ENCODE assay signal across 9 mouse cellular contexts in the genomic region with DNA sequence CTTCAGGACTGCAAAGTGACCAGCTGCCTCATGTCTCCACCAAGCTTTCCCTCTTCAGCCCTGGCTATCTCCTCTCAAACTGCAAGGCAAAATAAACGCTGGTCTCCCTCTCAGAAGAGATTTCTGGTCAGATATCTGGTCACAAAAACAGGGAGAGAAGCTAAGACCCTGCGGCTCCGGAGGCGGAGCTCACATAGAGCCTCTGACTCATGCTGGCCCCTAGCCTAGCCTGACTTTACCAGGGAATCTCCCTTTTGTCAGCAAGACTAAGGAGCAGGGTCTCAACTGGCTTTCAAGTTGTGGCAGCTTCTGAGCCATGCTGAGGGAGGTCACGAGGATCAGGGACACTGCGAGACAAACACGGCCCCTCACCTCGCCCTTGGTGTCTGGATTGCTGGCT. TPM values are rescaled to one million over a fixed set of nuclear protein-coding genes. Genes with fewer than 3 reads are reported as not detected.
DNase-seq lines count a peak whose midpoint lies in the region; ATAC-seq and TF ChIP-seq lines count a peak whose summit lies in the region.
"Had no signal": no experiment of that assay in that cellular context is flagged by ENCODE, and none has a peak within 500 bp of the region (broad histone marks: within the 10 kb centered on the region; RNA-seq: fewer than 3 reads in every experiment).

No protein-coding gene starts in this region.

- no peak overlapping the region for H3K9ac ChIP-seq in intestine, embryonic 15.5 days
- H3K9ac ChIP-seq in intestine, postnatal 0 days (ENCODE audit: low read depth, low read length) = no peak overlapping the region
- H3K9ac ChIP-seq in hindbrain, embryonic 16.5 days (ENCODE audit: low read depth, low read length) = no peak overlapping the region
- H3K9ac ChIP-seq in midbrain, embryonic 11.5 days (ENCODE audit: low read length) = 0 out of 2 replicates have a peak overlapping the region, but pooled peaks have one; percentile 16

- no peak for TF ChIP-seq CTCF in intestine, postnatal 0 days (IDR thresholded peaks at IDR 0.05; ENCODE audit: low read depth)
- TF ChIP-seq CTCF in layer of hippocampus, adult 2 months (conservative IDR thresholded peaks at IDR 0.05) = no peak

- 0 out of 2 replicates have a peak, but pooled peaks cover 1% of the 10 kb centered on the region for H3K4me1 ChIP-seq in intestine, embryonic 15.5 days (replicated peaks)
- 0 out of 2 replicates have a peak, but pooled peaks cover 3% of the 10 kb centered on the region for H3K4me1 ChIP-seq in intestine, postnatal 0 days (replicated peaks; ENCODE audit: control insufficient read depth, insufficient read depth, low read length)
- H3K4me1 ChIP-seq in embryonic facial prominence, embryonic 10.5 days = peaks cover 16% of the 10 kb centered on the region
- no peaks in the 10 kb centered on the region; the same call in 1 of the 2 replicates for H3K4me1 ChIP-seq in hindbrain, embryonic 16.5 days (ENCODE audit: control insufficient read depth, insufficient read depth, low read depth, low read length)
- H3K4me1 ChIP-seq in midbrain, embryonic 11.5 days (ENCODE audit: control insufficient read depth, insufficient read depth, low read length) = peaks cover 8% of the 10 kb centered on the region; the same call in 1 of the 2 replicates

- no peak for DNase-seq in embryonic facial prominence, embryonic 10.5 days (ENCODE audit: low spot score)
- peak; percentile 87 for DNase-seq in midbrain, embryonic 11.5 days (ENCODE audit: low spot score, missing footprints)
- no peak for DNase-seq in layer of hippocampus, adult 18-20 months (ENCODE audit: low spot score in 2 of 2)
- DNase-seq in layer of hippocampus, adult 2 months (ENCODE audit: low spot score in 2 of 2) = no peak

- no peak overlapping the region for H3K4me3 ChIP-seq in intestine, embryonic 15.5 days (replicated peaks)
- no peak overlapping the region for H3K4me3 ChIP-seq in intestine, postnatal 0 days (ENCODE audit: low read depth, low read length)
- no peak overlapping the region for H3K4me3 ChIP-seq in embryonic facial prominence, embryonic 10.5 days
- H3K4me3 ChIP-seq in hindbrain, embryonic 16.5 days (ENCODE audit: low read length) = no peak overlapping the region
- H3K4me3 ChIP-seq in midbrain, embryonic 11.5 days (ENCODE audit: low read depth, low read length) = no peak overlapping the region
- no peak overlapping the region for H3K4me3 ChIP-seq in layer of hippocampus, adult 2 months

- 53% methylated on average over 8 of the region's 8 CpGs for WGBS in intestine, embryonic 15.5 days
- WGBS in intestine, postnatal 0 days = 52% methylated on average over 8 of the region's 8 CpGs
- WGBS in embryonic facial prominence, embryonic 10.5 days = 58% methylated on average over 8 of the region's 8 CpGs
- WGBS in hindbrain, embryonic 16.5 days = 40% methylated on average over 8 of the region's 8 CpGs
- WGBS in midbrain, embryonic 11.5 days = 33% methylated on average over 8 of the region's 8 CpGs

- 0 out of 2 replicates have a peak overlapping the region, but pooled peaks have one; percentile 1 for H3K4me2 ChIP-seq in intestine, embryonic 15.5 days (replicated peaks)
- H3K4me2 ChIP-seq in intestine, postnatal 0 days (replicated peaks; ENCODE audit: low read depth) = no peak overlapping the region
- peak overlapping the region; percentile 22; the same call in 1 of the 2 replicates for H3K4me2 ChIP-seq in hindbrain, embryonic 16.5 days (ENCODE audit: low read length)
- no peak overlapping the region for H3K4me2 ChIP-seq in midbrain, embryonic 11.5 days

- H3K9me3 ChIP-seq in intestine, embryonic 15.5 days = no peaks in the 10 kb centered on the region
- no peaks in the 10 kb centered on the region for H3K9me3 ChIP-seq in intestine, postnatal 0 days (ENCODE audit: control insufficient read depth)
- peaks cover 12% of the 10 kb centered on the region; the same call in 1 of the 2 replicates for H3K9me3 ChIP-seq in embryonic facial prominence, embryonic 10.5 days
- H3K9me3 ChIP-seq in hindbrain, embryonic 16.5 days (ENCODE audit: control insufficient read depth, low read length) = peaks cover 4% of the 10 kb centered on the region
- H3K9me3 ChIP-seq in midbrain, embryonic 11.5 days (ENCODE audit: control insufficient read depth, low read length) = peaks cover 6% of the 10 kb centered on the region; the same call in 1 of the 2 replicates
- H3K9me3 ChIP-seq: G1E had no signal

- H3K27ac ChIP-seq in intestine, embryonic 15.5 days = no peak overlapping the region
- no peak overlapping the region for H3K27ac ChIP-seq in intestine, postnatal 0 days (ENCODE audit: low read depth, low read length)
- H3K27ac ChIP-seq in embryonic facial prominence, embryonic 10.5 days (replicated peaks) = 0 out of 2 replicates have a peak overlapping the region, but pooled peaks have one; percentile 3
- H3K27ac ChIP-seq in hindbrain, embryonic 16.5 days (ENCODE audit: low read depth, low read length) = no peak overlapping the region
- no peak overlapping the region for H3K27ac ChIP-seq in midbrain, embryonic 11.5 days (ENCODE audit: low read depth, low read length)
- no peak overlapping the region for H3K27ac ChIP-seq in layer of hippocampus, adult 2 months

- ATAC-seq in intestine, embryonic 15.5 days = 0 out of 2 replicates have a peak, but pooled peaks have one; percentile 52
- ATAC-seq in intestine, postnatal 0 days = no peak
- no peak for ATAC-seq in hindbrain, embryonic 16.5 days
- peak; percentile 24; the same call in 1 of the 2 replicates for ATAC-seq in midbrain, embryonic 11.5 days (ENCODE audit: low FRiP score)
- no peak for ATAC-seq in monocyte, adult 5-6 weeks (replicated peaks; ENCODE audit: insufficient number of reproducible peaks, low FRiP score, low TSS enrichment, poor library complexity, severe bottlenecking)

- no peaks in the 10 kb centered on the region for H3K36me3 ChIP-seq in intestine, embryonic 15.5 days
- no peaks in the 10 kb centered on the region for H3K36me3 ChIP-seq in intestine, postnatal 0 days (ENCODE audit: control insufficient read depth, insufficient read depth)
- H3K36me3 ChIP-seq in embryonic facial prominence, embryonic 10.5 days (replicated peaks) = peaks cover 80% of the 10 kb centered on the region
- H3K36me3 ChIP-seq in hindbrain, embryonic 16.5 days (ENCODE audit: control insufficient read depth, insufficient read depth, low read length) = no peaks in the 10 kb centered on the region
- no peaks in the 10 kb centered on the region for H3K36me3 ChIP-seq in midbrain, embryonic 11.5 days (ENCODE audit: control insufficient read depth, insufficient read depth, low read length)

- H3K27me3 ChIP-seq in intestine, embryonic 15.5 days (replicated peaks) = no peaks in the 10 kb centered on the region
- no peaks in the 10 kb centered on the region for H3K27me3 ChIP-seq in intestine, postnatal 0 days (replicated peaks; ENCODE audit: control insufficient read depth, insufficient read depth, low read length)
- no peaks in the 10 kb centered on the region for H3K27me3 ChIP-seq in embryonic facial prominence, embryonic 10.5 days (replicated peaks; ENCODE audit: low read depth, poor library complexity, severe bottlenecking)
- H3K27me3 ChIP-seq in hindbrain, embryonic 16.5 days (replicated peaks; ENCODE audit: control insufficient read depth, insufficient read depth, low read length) = no peaks in the 10 kb centered on the region
- H3K27me3 ChIP-seq in midbrain, embryonic 11.5 days (ENCODE audit: control insufficient read depth, insufficient read depth, low read length) = no peaks in the 10 kb centered on the region

RNA-seq across cellular contexts. Expression of gene Slc19a1, which starts 57.3 kb away (rescaled TPM):
- 43.1 and 50.9 TPM in 2 replicates for polyA plus RNA-seq in intestine, embryonic 15.5 days (2015; fragmentation: Nextera tagmentation; extraction: Ambion mirVana)
- polyA plus RNA-seq in intestine, postnatal 0 days (2015; fragmentation: Nextera tagmentation; extraction: Ambion mirVana) = 60.0 and 61.9 TPM in 2 replicates
- polyA plus RNA-seq in embryonic facial prominence, embryonic 10.5 days (2016; fragmentation: Nextera tagmentation; extraction: Ambion mirVana) = 37.4 and 38.2 TPM in 2 replicates
- 45.1 and 49.6 TPM in 2 replicates for polyA plus RNA-seq in hindbrain, embryonic 16.5 days (2015; fragmentation: Nextera tagmentation; extraction: Ambion mirVana)
- polyA plus RNA-seq in midbrain, embryonic 11.5 days (2014; fragmentation: Nextera tagmentation; extraction: Ambion mirVana) = 27.5 and 29.5 TPM in 2 replicates
- 10 to 100 TPM; 17.1 to 23.9 TPM for total RNA-seq in layer of hippocampus, adult 18-20 months (2021)
- 10 to 100 TPM; 21.1 to 21.6 TPM for total RNA-seq in layer of hippocampus, adult 2 months (2021)
- total RNA-seq in monocyte, adult 5-6 weeks (2017) = 0.38 to 5.1 TPM (median 1.5 TPM) in 3 replicates

Comparison
In these comparisons a context has a peak if more than half of its experiments do, and no peak if none do; other contexts are left out.
1. ATAC-seq: peak in intestine, embryonic 15.5 days (single experiment) and midbrain, embryonic 11.5 days (single experiment); none in intestine, postnatal 0 days (single experiment), hindbrain, embryonic 16.5 days (single experiment) and monocyte, adult 5-6 weeks (single experiment).
2. H3K4me2 ChIP-seq: peak in intestine, embryonic 15.5 days (single experiment) and hindbrain, embryonic 16.5 days (single experiment); none in intestine, postnatal 0 days (single experiment) and midbrain, embryonic 11.5 days (single experiment).